Mouse (Mus musculus) urinary bladder, postnatal 36 days (tissue): ENCODE measurements around the gene Gaa.
A peak's percentile ranks its signal among the peaks of the same experiment; 100 is the strongest.
"Not testable (repeated sequence)": the region's sequence is repeated elsewhere in the genome, so short reads cannot be mapped to it uniquely, and the experiment has no call there.

Experiments used
- DNase-seq, 2 experiments: peaks; one replicate each; pipeline ENCODE4 v3.0.0; 2022; ENCODE audit warnings: low spot score in 2 of 2, mixed read lengths in 1 of 2

Gaa gene

GRCm38 (mm10) chr11:119267768-119268556, at the start of gene Gaa:
Gene Gaa (plus strand): TSS chr11:119267887.
- peak; percentile 94 to 95 for DNase-seq

- peak in 1 of 2 experiments; percentile 66 for DNase-seq
Observed at GRCm38 (mm10) chr11:119219816-119220465, 47.7 kb upstream of the Gaa start.

GRCm38 (mm10) chr11:119221812-119222510, 45.7 kb upstream of the Gaa start:
- no peak for DNase-seq

DNA sequence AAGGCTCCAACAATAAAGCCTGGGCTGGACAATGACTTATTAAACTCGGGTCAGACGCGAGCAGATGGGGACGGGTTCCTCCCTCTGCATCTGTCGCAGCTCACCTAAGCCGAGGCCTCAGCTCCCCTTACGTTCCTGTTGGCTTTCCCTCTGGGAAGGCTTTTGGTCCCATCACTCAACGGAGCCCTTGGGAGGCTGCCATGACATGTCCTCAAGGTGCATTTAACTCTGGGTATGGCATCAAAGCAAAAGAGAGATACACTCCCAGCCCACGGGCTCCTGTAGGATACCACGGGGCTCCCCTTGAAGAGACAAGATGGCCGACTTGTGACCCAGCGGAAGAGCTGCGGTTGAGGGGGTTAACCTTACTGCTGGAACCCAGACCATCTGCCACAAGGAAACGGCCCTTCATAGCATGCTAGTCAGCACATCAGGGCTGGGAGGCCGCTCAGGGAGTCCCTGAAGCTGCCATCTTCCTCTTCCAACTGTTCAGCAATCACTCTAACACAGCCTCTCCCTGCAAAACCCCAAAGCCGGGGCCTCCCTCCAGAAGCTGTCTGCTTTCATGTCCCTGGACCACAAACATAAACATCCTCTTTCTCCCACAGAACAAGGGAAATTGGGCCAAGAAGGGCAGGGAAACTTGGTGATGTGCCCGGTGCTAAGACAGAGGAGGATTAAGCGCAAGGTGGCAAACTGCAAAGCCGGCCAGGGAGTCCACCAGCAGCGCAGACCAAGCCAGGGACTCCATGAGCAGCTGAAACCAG, 44.4 kb upstream of the Gaa start:
- DNase-seq: peak in 1 of 2 experiments; percentile 52

- DNase-seq: no peak
Observed at GRCm38 (mm10) chr11:119224926-119225325, 42.8 kb upstream of the Gaa start.

DNA sequence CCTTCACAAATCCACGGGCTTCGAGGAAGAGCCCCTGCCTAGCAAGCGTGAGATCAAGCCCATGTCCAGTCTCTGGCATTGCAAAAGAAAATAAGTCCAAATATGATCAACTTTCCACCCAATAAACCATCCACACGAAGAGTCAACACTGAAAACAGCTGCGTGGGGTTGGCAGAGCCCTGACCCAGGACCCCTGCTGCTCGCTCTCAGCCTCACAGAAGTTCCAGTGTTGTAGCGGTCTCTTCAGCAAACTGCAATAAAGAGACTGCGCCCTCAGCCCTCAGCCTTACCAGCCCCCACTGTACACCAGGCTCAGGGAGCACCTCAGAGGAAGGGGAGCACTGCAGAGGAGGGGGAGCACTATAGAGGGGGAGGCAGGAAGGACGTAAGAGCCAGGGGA, 42.1 kb upstream of the Gaa start:
- no peak for DNase-seq

DNA sequence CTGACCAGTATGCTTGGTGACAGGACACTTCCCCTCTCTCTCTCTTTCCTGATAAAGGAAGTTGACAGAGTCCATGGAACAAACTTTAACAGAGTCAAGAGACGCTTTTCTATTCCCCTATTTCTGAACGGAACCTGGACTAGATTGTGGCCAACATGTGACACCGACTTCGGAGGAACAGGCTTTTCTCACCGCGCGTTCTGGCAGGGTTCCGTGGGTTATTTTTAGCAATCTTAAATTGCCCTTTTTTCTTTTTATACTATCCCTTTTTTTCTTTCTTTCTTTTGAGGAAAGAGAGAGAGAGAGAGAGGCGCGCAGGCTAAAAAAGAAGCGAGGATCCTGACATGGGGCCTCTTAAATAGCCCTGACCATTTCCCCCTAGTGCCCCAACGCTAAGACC, 40.1 kb upstream of the Gaa start:
- DNase-seq: no peak

GRCm38 (mm10) chr11:119228091-119228781, 39.5 kb upstream of the Gaa start, which contains the start of the genes Tbc1d16 and Ccdc40:
Gene Tbc1d16 (minus strand): TSS chr11:119228499.
Gene Ccdc40 (plus strand): TSS chr11:119228572.
- DNase-seq: peak; percentile 54 to 71

GRCm38 (mm10) chr11:119228846-119229626, 38.7 kb upstream of the Gaa start:
- DNase-seq: peak; percentile 62 to 71

GRCm38 (mm10) chr11:119234770-119235169, 32.9 kb upstream of the Gaa start:
- DNase-seq: no peak

GRCm38 (mm10) chr11:119235596-119235995, 32.1 kb upstream of the Gaa start:
- peak in 1 of 2 experiments; percentile 26 for DNase-seq

DNA sequence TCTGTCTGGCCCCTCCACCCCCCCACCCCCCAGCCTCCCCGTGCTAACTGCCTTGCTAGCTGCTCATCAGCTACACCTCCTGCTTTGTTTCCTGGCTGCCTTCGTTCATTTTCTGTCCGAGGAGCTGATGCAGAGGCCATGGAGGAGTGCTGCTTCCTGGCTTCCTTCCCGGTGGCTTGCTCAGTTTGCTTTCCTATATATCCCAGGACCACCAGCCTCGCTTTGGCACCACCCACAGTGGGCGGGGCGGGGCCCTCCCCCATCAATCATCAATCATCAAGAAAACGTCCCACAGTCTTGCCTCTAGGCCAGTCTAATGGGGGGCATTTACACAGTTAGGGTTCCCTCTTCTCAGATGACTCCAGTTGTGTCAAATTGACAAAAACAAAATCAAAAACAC, 31.3 kb upstream of the Gaa start:
- DNase-seq: no peak

DNA sequence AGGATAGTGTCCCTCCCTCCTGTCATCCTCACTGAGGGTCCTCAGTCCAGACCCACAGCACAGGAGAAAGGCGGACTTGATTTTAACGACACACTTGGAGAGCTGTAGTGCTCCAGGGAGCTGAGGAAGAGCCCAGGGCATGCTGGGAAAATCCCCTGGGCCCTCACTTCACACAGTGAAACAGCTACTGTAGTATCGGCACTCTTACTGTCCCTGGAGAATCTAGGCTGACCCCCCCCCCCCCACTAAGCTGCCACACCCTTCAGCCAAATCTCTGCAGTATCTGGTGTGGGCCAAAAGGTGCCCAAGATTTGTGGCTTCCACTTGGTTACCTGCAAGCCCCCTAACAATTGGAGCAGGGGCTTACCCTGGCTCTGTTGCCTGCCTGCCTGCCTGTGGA, 30.7 kb upstream of the Gaa start:
- DNase-seq: no peak

- peak in 1 of 2 experiments; percentile 33 for DNase-seq
Observed at GRCm38 (mm10) chr11:119237568-119238304, 30.0 kb upstream of the Gaa start.

- DNase-seq: peak; percentile 30 to 58
Observed at GRCm38 (mm10) chr11:119238305-119238721, 29.4 kb upstream of the Gaa start.

DNA sequence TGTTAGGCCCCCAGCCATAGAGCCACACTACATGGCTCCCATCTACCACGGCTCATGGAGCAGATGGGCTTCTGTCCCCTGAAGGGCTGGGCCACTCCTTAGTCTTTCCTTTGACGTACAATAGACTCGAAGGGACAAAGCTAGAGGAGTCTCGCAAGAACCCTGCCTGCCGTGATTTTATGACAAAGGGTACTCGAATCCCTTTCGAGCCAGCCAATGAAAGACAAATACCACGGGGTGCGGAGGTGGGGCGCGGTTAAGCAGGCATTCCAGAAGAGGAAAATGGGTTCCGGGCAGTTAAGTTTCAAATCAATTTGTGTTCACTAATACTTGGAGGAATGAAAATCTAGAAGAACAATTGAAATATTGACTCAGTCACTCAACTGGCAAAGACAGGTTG, 28.2 kb upstream of the Gaa start:
- no peak for DNase-seq

- DNase-seq: not testable (repeated sequence)
Observed at GRCm38 (mm10) chr11:119245543-119245942, 22.1 kb upstream of the Gaa start.

DNA sequence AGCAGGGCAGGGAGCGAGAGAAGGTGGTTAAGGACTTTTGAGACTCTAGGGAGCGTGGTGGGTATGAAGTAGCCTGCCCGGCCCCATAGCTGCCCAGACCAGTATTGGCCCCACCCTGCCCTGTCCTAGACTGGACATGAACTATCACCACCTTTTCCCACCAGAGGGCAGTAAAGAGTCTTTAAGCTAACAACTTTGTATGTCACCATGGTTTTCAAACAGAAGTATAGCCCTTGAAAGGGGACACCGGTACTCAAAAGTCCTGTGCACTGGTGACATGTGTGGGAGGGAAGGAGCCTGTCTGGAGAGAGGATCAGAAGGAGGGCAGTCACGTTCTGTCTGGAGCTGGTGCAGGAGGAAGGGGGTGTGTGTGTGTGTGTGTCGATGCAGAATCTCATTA, 18.7 kb upstream of the Gaa start:
- DNase-seq: peak; percentile 46 to 58

GRCm38 (mm10) chr11:119250998-119251397, 16.7 kb upstream of the Gaa start:
- DNase-seq: no peak
